Mouse (Mus musculus): ENCODE results near the gene Tfb2m. TPM values are rescaled to one million over a fixed set of nuclear protein-coding genes. Genes with fewer than 3 reads are reported as not detected.

The Tfb2m gene
- polyA plus RNA-seq, 1 experiment from 2014 or later, result 32.6 TPM

DNA sequence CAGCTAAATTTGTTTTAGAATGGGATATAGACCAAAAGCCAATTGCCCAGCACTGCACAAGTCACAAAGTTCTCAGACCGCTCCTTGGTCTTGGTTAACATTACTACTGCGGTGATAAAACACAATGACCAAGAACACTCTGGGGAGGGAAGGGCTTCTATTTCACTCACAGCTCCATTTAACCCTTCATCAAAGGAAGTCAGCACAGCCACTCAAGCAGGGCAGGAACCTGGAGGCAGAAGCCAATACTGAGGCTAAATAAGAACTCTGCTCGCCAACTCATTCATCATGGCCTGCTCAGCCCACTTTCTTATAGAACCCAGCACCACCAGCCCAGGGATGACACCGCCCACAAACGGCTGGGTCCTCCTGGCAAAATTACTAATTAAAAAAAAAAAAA is 57.5 kb downstream of the Tfb2m start:
- H3K9me3 ChIP-seq (ENCODE audit: control insufficient read depth, low read length), result no peaks in the 10 kb centered on the region
- H3K36me3 ChIP-seq (ENCODE audit: control insufficient read depth, insufficient read depth, low read length), result no peaks in the 10 kb centered on the region
- no peak overlapping the region for H3K9ac ChIP-seq (replicated peaks; ENCODE audit: low read depth, low read length)
- H3K4me2 ChIP-seq (ENCODE audit: low read depth, low read length), result no peak overlapping the region
- no peaks in the 10 kb centered on the region for H3K27me3 ChIP-seq (ENCODE audit: control insufficient read depth, insufficient read depth, low read length)
- WGBS, result 83% methylated on average over 5 of the region's 5 CpGs
- H3K27ac ChIP-seq (ENCODE audit: low read depth, low read length), result no peak overlapping the region
- H3K4me3 ChIP-seq (ENCODE audit: low read depth, low read length), result no peak overlapping the region
- peaks cover 7% of the 10 kb centered on the region; the same call in 1 of the 2 replicates for H3K4me1 ChIP-seq (ENCODE audit: control insufficient read depth, insufficient read depth, low read length)
- ATAC-seq (ENCODE audit: low read depth), result no peak

DNA sequence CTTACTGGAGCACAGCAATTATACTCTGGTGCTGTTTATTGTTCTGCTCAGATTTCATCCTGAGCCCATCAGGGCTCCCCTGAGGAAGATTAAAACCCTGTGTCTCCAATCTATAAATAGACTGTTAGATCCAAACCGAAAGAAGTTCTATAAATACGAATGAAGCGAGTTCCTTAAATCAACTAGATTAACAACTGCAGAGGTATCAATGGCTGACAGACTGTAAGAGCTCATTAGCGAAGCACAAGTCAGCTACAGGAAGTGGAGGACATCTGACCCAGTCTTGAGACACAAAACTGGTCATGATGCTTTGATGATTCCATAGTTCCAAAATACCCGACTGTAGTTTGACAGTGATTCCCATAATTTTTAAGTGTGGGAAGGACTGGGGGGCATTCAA is 58.1 kb downstream of the Tfb2m start:
- no peak overlapping the region for H3K27ac ChIP-seq (ENCODE audit: low read depth, low read length)

DNA sequence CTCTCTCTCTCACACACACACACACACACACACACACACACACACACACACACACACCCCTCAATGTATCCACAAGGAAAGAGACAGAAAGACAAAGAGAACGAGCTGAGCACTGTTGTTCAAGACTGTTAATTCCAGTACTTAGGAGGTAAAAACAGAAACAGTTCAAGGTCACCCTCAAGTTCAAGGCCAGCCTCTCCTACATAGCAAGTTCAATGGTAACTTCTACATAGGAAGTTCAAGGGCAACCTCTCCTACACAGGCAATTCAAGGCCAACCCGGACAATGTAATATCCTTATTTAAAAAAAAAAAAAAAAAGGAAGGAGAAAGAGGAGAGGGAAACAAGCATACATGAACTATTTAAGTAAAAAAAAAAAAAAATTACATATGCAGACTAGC is 58.8 kb downstream of the Tfb2m start:
- H3K4me1 ChIP-seq (ENCODE audit: control insufficient read depth, insufficient read depth, low read length), result peaks cover 7% of the 10 kb centered on the region; the same call in 1 of the 2 replicates
- no peak overlapping the region for H3K4me3 ChIP-seq (ENCODE audit: low read depth, low read length)
- WGBS, result 85% methylated on average over 2 of the region's 2 CpGs
- ATAC-seq (ENCODE audit: low read depth), result no peak
- H3K27me3 ChIP-seq (ENCODE audit: control insufficient read depth, insufficient read depth, low read length), result no peaks in the 10 kb centered on the region
- no peaks in the 10 kb centered on the region for H3K9me3 ChIP-seq (ENCODE audit: control insufficient read depth, low read length)
- no peak overlapping the region for H3K4me2 ChIP-seq (ENCODE audit: low read depth, low read length)
- no peak overlapping the region for H3K27ac ChIP-seq (ENCODE audit: low read depth, low read length)
- no peak overlapping the region for H3K9ac ChIP-seq (replicated peaks; ENCODE audit: low read depth, low read length)
- H3K36me3 ChIP-seq (ENCODE audit: control insufficient read depth, insufficient read depth, low read length), result no peaks in the 10 kb centered on the region

More for the DNA sequence above, 58.1 kb downstream of the Tfb2m start:
- no peak overlapping the region; the same call in 1 of the 2 replicates for H3K4me2 ChIP-seq (ENCODE audit: low read depth, low read length)
- ATAC-seq (ENCODE audit: low read depth), result no peak; the same call in 1 of the 2 replicates
- H3K9me3 ChIP-seq (ENCODE audit: control insufficient read depth, low read length), result no peaks in the 10 kb centered on the region
- 37% methylated on average over 5 of the region's 5 CpGs for WGBS
- H3K4me3 ChIP-seq (ENCODE audit: low read depth, low read length), result no peak overlapping the region
- no peaks in the 10 kb centered on the region for H3K27me3 ChIP-seq (ENCODE audit: control insufficient read depth, insufficient read depth, low read length)
- H3K9ac ChIP-seq (replicated peaks; ENCODE audit: low read depth, low read length), result no peak overlapping the region
- no peaks in the 10 kb centered on the region for H3K36me3 ChIP-seq (ENCODE audit: control insufficient read depth, insufficient read depth, low read length)
- H3K4me1 ChIP-seq (ENCODE audit: control insufficient read depth, insufficient read depth, low read length), result peaks cover 7% of the 10 kb centered on the region; the same call in 1 of the 2 replicates

DNA sequence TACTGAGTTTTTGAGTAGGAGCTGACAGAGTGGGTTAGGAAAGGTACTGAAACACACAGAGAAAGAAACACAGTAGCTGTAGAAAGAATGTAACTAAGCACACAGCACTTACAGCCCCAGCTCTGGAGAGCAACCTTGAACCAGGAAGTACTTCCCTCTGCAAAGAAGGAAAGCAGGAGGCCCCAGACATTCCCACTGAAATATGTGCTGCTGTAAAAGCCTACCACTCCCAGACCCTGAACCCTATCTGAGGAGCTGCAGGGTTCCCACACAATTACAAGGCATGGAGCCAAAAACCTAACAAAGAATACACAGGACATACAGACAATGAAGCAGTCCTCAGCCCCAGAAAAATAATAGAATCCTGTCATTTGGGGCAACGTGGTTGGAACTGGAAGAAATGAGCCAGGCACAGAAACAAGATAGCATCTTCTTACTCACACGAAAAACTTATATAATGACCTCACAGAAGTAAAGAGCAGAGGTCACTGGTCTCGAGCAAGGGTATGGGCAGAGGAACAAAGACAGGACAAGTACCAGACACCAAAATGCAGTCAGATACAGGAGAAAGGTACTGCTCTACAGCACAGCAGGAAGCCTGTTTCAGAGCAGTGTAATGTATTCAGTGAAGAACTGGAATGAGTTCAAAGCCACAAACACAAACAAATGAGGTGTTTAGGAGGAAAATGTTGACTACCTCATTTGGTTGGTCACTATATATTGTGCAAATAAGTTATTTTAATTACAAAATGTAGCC is 60.1 kb downstream of the Tfb2m start:
- no peaks in the 10 kb centered on the region for H3K9me3 ChIP-seq (ENCODE audit: control insufficient read depth, low read length)
- WGBS, result 31% methylated on average over 3 of the region's 3 CpGs
- no peak overlapping the region for H3K27ac ChIP-seq (ENCODE audit: low read depth, low read length)
- peaks cover 7% of the 10 kb centered on the region; the same call in 1 of the 2 replicates for H3K4me1 ChIP-seq (ENCODE audit: control insufficient read depth, insufficient read depth, low read length)
- no peak overlapping the region for H3K4me2 ChIP-seq (ENCODE audit: low read depth, low read length)
- no peak overlapping the region for H3K4me3 ChIP-seq (ENCODE audit: low read depth, low read length)
- no peaks in the 10 kb centered on the region for H3K36me3 ChIP-seq (ENCODE audit: control insufficient read depth, insufficient read depth, low read length)
- ATAC-seq (ENCODE audit: low read depth), result no peak
- H3K9ac ChIP-seq (replicated peaks; ENCODE audit: low read depth, low read length), result no peak overlapping the region
- no peaks in the 10 kb centered on the region for H3K27me3 ChIP-seq (ENCODE audit: control insufficient read depth, insufficient read depth, low read length)

- ATAC-seq (ENCODE audit: low read depth), result peak; percentile 55; the same call in 1 of the 2 replicates
- no peak overlapping the region for H3K27ac ChIP-seq (ENCODE audit: low read depth, low read length)
- WGBS, result 23% methylated on average over 4 of the region's 4 CpGs
Measured at GRCm38 (mm10) chr1:179480862-179481261, 65.2 kb downstream of the Tfb2m start.

More at GRCm38 (mm10) chr1:179480862-179481261, 65.2 kb downstream of the Tfb2m start:
- Histone ChIP-seq H3K27me3 (ENCODE audit: control insufficient read depth, insufficient read depth, low read length) (no peaks in the 10 kb centered on the region), H3K9ac (replicated peaks; ENCODE audit: low read depth, low read length) (no peak overlapping the region), H3K4me1 (ENCODE audit: control insufficient read depth, insufficient read depth, low read length) (peaks cover 8% of the 10 kb centered on the region), H3K4me2 (ENCODE audit: low read depth, low read length) (no peak overlapping the region), H3K36me3 (ENCODE audit: control insufficient read depth, insufficient read depth, low read length) (no peaks in the 10 kb centered on the region), H3K9me3 (ENCODE audit: control insufficient read depth, low read length) (no peaks in the 10 kb centered on the region), H3K4me3 (ENCODE audit: low read depth, low read length) (no peak overlapping the region)

Other genes starting within 250 kb of the Tfb2m start
- 24.8 and 25.6 TPM in 2 replicates for gene Smyd3, start 28.2 kb downstream of the Tfb2m start, polyA plus RNA-seq (2014; fragmentation: Nextera tagmentation; extraction: Ambion mirVana)
- gene Cnst, start 103 bp upstream of the Tfb2m start, polyA plus RNA-seq (2014; fragmentation: Nextera tagmentation; extraction: Ambion mirVana), result 27.5 and 33.3 TPM in 2 replicates
- gene Sccpdh, start 121.9 kb upstream of the Tfb2m start, polyA plus RNA-seq (2014; fragmentation: Nextera tagmentation; extraction: Ambion mirVana), result 184 and 186 TPM in 2 replicates
- gene Kif28, start 199.0 kb upstream of the Tfb2m start, polyA plus RNA-seq (2014; fragmentation: Nextera tagmentation; extraction: Ambion mirVana), result not detected in 2 replicates